Mouse (Mus musculus) gastrocnemius, adult 8-10 months (tissue): Measurements from ENCODE around the gene Izumo4. TPM values are rescaled to one million over a fixed set of nuclear protein-coding genes. Genes with fewer than 3 reads are reported as not detected.

ENCODE experiments used
- DNase-seq, 2 experiments: peaks; one replicate each; pipeline ENCODE4 v3.0.0; 2022; ENCODE audit warnings: low spot score in 2 of 2
- total RNA-seq, 4 experiments: library from RNA; stranded (reverse); gene quantifications; 2 replicates each; pipeline ENCODE4 v1.2.4; 2022

Izumo4 gene
- total RNA-seq, 4 experiments from 2014 or later = 1.0 to 3.1 (median 2.7) TPM

- no peak for DNase-seq
These were observed 15.3 kb downstream of the Izumo4 start for GRCm38 (mm10) chr10:80717281-80717680.

- no peak for DNase-seq
These were observed 25.6 kb downstream of the Izumo4 start for GRCm38 (mm10) chr10:80727369-80728127.

GRCm38 (mm10) chr10:80732611-80733101 is 30.7 kb downstream of the Izumo4 start:
- DNase-seq = peak in 1 of 2 experiments; percentile 24

- no peak for DNase-seq
These were observed 34.7 kb downstream of the Izumo4 start for GRCm38 (mm10) chr10:80736731-80737130.

- DNase-seq = no peak
These were observed 36.7 kb downstream of the Izumo4 start for GRCm38 (mm10) chr10:80738657-80739056.

GRCm38 (mm10) chr10:80741146-80741545 is 39.2 kb downstream of the Izumo4 start:
- no peak for DNase-seq

- DNase-seq = no peak
These were observed 39.7 kb downstream of the Izumo4 start for GRCm38 (mm10) chr10:80741634-80742179.

- DNase-seq = peak; percentile 97 to 98
These were observed 40.4 kb downstream of the Izumo4 start, which contains the start of gene Ap3d1 for GRCm38 (mm10) chr10:80742180-80742978. TSS of gene Ap3d1 (minus strand) at chr10:80742264.

GRCm38 (mm10) chr10:80744262-80744661 is 42.3 kb downstream of the Izumo4 start:
- DNase-seq = no peak

- peak; percentile 33 to 40 for DNase-seq
These were observed 45.4 kb downstream of the Izumo4 start for GRCm38 (mm10) chr10:80747410-80747809.

- no peak for DNase-seq
These were observed 46.6 kb downstream of the Izumo4 start for GRCm38 (mm10) chr10:80748609-80749008.

- peak; percentile 77 to 87 for DNase-seq
These were observed 49.3 kb downstream of the Izumo4 start for GRCm38 (mm10) chr10:80751188-80751832.

- peak; percentile 52 to 70 for DNase-seq
These were observed 50.2 kb downstream of the Izumo4 start for GRCm38 (mm10) chr10:80752079-80752625.

GRCm38 (mm10) chr10:80754594-80755290 is 52.8 kb downstream of the Izumo4 start, which contains the start of gene Dot1l:
TSS of gene Dot1l (plus strand) at chr10:80755206.
- DNase-seq = peak; percentile 97

Other genes starting within 250 kb of the Izumo4 start
- not detected for gene Onecut3, start 207.3 kb upstream of the Izumo4 start, total RNA-seq
- gene Atp8b3, start 163.1 kb upstream of the Izumo4 start, total RNA-seq = not detected
- 10 to 100 TPM in 2 of 4 experiments, 1 to 10 TPM in 2; 8.5 to 11.1 (median 10.1) TPM for gene Rexo1, start 140.6 kb upstream of the Izumo4 start, total RNA-seq
- gene Klf16, start 124.9 kb upstream of the Izumo4 start, total RNA-seq = 1 to 10 TPM; 1.1 to 2.0 (median 1.3) TPM
- gene Abhd17a, start 111.8 kb upstream of the Izumo4 start, total RNA-seq = 10 to 100 TPM; 70.5 to 80.7 (median 77.3) TPM
- 10 to 100 TPM; 17.4 to 21.2 (median 19.2) TPM for gene Scamp4, start 99.3 kb upstream of the Izumo4 start, total RNA-seq
- gene Adat3, start 99.3 kb upstream of the Izumo4 start, total RNA-seq = under 1 TPM in 3 of 4 experiments, not detected in 1; 0.29 to 0.43 (median 0.36) TPM
- under 1 TPM in 2 of 4 experiments, not detected in 2; 0.20 to 0.24 TPM for gene Gm49322, start 96.2 kb upstream of the Izumo4 start, total RNA-seq
- gene Csnk1g2, start 79.3 kb upstream of the Izumo4 start, total RNA-seq = 100 to 1,000 TPM; 124 to 147 (median 144) TPM
- 10 to 100 TPM; 36.7 to 40.7 (median 39.7) TPM for gene Btbd2, start 45.1 kb upstream of the Izumo4 start, total RNA-seq
- gene Mknk2, start 24.1 kb upstream of the Izumo4 start, total RNA-seq = 100 to 1,000 TPM; 226 to 292 (median 253) TPM
- gene Mob3a, start 207 bp upstream of the Izumo4 start, total RNA-seq = 1 to 10 TPM; 2.6 to 3.6 (median 3.4) TPM
- gene Ap3d1, start 40.1 kb downstream of the Izumo4 start, total RNA-seq = 10 to 100 TPM; 24.1 to 29.3 (median 27.8) TPM
- 10 to 100 TPM; 12.4 to 13.8 (median 13.5) TPM for gene Dot1l, start 53.0 kb downstream of the Izumo4 start, total RNA-seq
- gene Sf3a2, start 96.0 kb downstream of the Izumo4 start, total RNA-seq = 10 to 100 TPM; 26.0 to 33.2 (median 29.9) TPM
- gene Plekhj1, start 96.4 kb downstream of the Izumo4 start, total RNA-seq = 10 to 100 TPM; 24.2 to 34.4 (median 32.0) TPM
- gene Amh, start 103.1 kb downstream of the Izumo4 start, total RNA-seq = under 1 TPM in 3 of 4 experiments, not detected in 1; 0.22 to 0.40 (median 0.24) TPM
- 100 to 1,000 TPM; 455 to 508 (median 490) TPM for gene Jsrp1, start 111.3 kb downstream of the Izumo4 start, total RNA-seq
- gene Oaz1, start 124.5 kb downstream of the Izumo4 start, total RNA-seq = 1,000 to 10,000 TPM in 1 of 4 experiments, 100 to 1,000 TPM in 3; 735 to 1,031 (median 850) TPM
- 10 to 100 TPM in 3 of 4 experiments, 1 to 10 TPM in 1; 7.4 to 12.5 (median 10.4) TPM for gene Lingo3, start 141.9 kb downstream of the Izumo4 start, total RNA-seq
- 10 to 100 TPM in 3 of 4 experiments, 1 to 10 TPM in 1; 6.2 to 19.0 (median 14.5) TPM for gene Lsm7, start 153.0 kb downstream of the Izumo4 start, total RNA-seq
- gene Sppl2b, start 153.1 kb downstream of the Izumo4 start, total RNA-seq = 10 to 100 TPM; 11.3 to 12.5 (median 11.7) TPM
- under 1 TPM in 1 of 4 experiments, not detected in 3; 0.13 TPM for gene Tmprss9, start 169.7 kb downstream of the Izumo4 start, total RNA-seq
- 100 to 1,000 TPM; 119 to 143 (median 123) TPM for gene Timm13, start 198.8 kb downstream of the Izumo4 start, total RNA-seq
- 1 to 10 TPM; 2.1 to 4.0 (median 2.3) TPM for gene Lmnb2, start 216.1 kb downstream of the Izumo4 start, total RNA-seq
- 10 to 100 TPM in 3 of 4 experiments, 1 to 10 TPM in 1; 6.8 to 31.8 (median 26.9) TPM for gene Gadd45b, start 227.9 kb downstream of the Izumo4 start, total RNA-seq